Mouse (Mus musculus) liver, embryonic 15.5 days (tissue): ENCODE results near the gene Zfp784. TPM values are rescaled to one million over a fixed set of nuclear protein-coding genes. Genes with fewer than 3 reads are reported as not detected.

Experiments
- ATAC-seq: fragments of 200-750 bp; cut with Nextera tagmentation; 2 replicates; pipeline ENCODE4 v1.8.0; 2017; ENCODE audit warnings: moderate number of reproducible peaks, mild to moderate bottlenecking, moderate library complexity; ENCODE audit not compliant: insufficient read depth
- H3K27ac ChIP-seq: fragments of 300-500 bp; sonication (generic); replicated peaks from 2 replicates; pipeline ENCODE4 v1.5.1; 2015; ENCODE audit warnings: mild to moderate bottlenecking, inconsistent platforms
- H3K27me3 ChIP-seq: fragments of 300-500 bp; sonication (generic); 2 replicates; pipeline ENCODE4 v1.6.1; 2015; ENCODE audit warnings: mild to moderate bottlenecking, inconsistent platforms
- H3K36me3 ChIP-seq: fragments of 300-500 bp; sonication (generic); replicated peaks from 2 replicates; pipeline ENCODE4 v1.6.1; 2015; ENCODE audit warnings: moderate library complexity, mild to moderate bottlenecking, inconsistent platforms
- H3K4me1 ChIP-seq: fragments of 300-500 bp; sonication (generic); replicated peaks from 2 replicates; pipeline ENCODE4 v1.6.1; 2015; ENCODE audit warnings: inconsistent platforms
- H3K4me2 ChIP-seq: fragments of 300-500 bp; sonication (generic); 2 replicates; pipeline ENCODE4 v1.6.1; 2015; ENCODE audit warnings: moderate library complexity, mild to moderate bottlenecking, inconsistent platforms
- H3K4me3 ChIP-seq: fragments of 300-500 bp; sonication (generic); replicated peaks from 2 replicates; pipeline ENCODE4 v1.5.1; 2015; ENCODE audit warnings: mild to moderate bottlenecking, inconsistent platforms
- H3K9ac ChIP-seq: fragments of 300-500 bp; sonication (generic); 2 replicates; pipeline ENCODE4 v1.6.1; 2015; ENCODE audit warnings: moderate library complexity, mild to moderate bottlenecking, inconsistent platforms
- H3K9me3 ChIP-seq: fragments of 300-500 bp; sonication (generic); replicated peaks from 2 replicates; pipeline ENCODE4 v1.6.1; 2016; ENCODE audit warnings: inconsistent platforms
- WGBS: fragments of 180-500 bp; shearing (Covaris S2); methylation state at CpG from one replicate; pipeline ENCODE4 v1.1.7; 2015; ENCODE audit warnings: mixed read lengths; ENCODE audit not compliant: insufficient replicate concordance; 5-methylcytosine and 5-hydroxymethylcytosine counted together
- polyA plus RNA-seq: library from polyadenylated mRNA; unstranded; fragments of >200 nt; fragmentation: Nextera tagmentation; extraction: Ambion mirVana; gene quantifications from 2 replicates; pipeline ENCODE4 v1.2.1, GENCODE M21; 2015

Zfp784 gene
- polyA plus RNA-seq, 1 experiment from 2014 or later, result 1.2 TPM

- Histone ChIP-seq H3K4me2 (no peak overlapping the region), H3K9me3 (no peaks in the 10 kb centered on the region), H3K4me1 (peaks cover 27% of the 10 kb centered on the region), H3K4me3 (no peak overlapping the region), H3K27ac (no peak overlapping the region), H3K27me3 (peaks cover 69% of the 10 kb centered on the region), H3K9ac (no peak overlapping the region), H3K36me3 (no peaks in the 10 kb centered on the region)
- 27% methylated on average over 11 of the region's 11 CpGs for WGBS
- ATAC-seq, result no peak
Observed at GRCm38 (mm10) chr7:5057804-5058203, 19.6 kb upstream of the Zfp784 start.

GRCm38 (mm10) chr7:5057381-5057780 is 19.1 kb upstream of the Zfp784 start:
- ATAC-seq, result no peak
- no peak overlapping the region for H3K27ac ChIP-seq
- H3K4me2 ChIP-seq, result no peak overlapping the region
- no peak overlapping the region for H3K4me3 ChIP-seq
- no peaks in the 10 kb centered on the region for H3K36me3 ChIP-seq
- H3K27me3 ChIP-seq, result peaks cover 73% of the 10 kb centered on the region
- no peak overlapping the region for H3K9ac ChIP-seq
- H3K9me3 ChIP-seq, result no peaks in the 10 kb centered on the region
- peaks cover 31% of the 10 kb centered on the region for H3K4me1 ChIP-seq
- 32% methylated on average over 8 of the region's 8 CpGs for WGBS

- Histone ChIP-seq H3K4me2 (peak overlapping the region; percentile 52), H3K4me1 (peaks cover 33% of the 10 kb centered on the region), H3K9me3 (no peaks in the 10 kb centered on the region), H3K36me3 (no peaks in the 10 kb centered on the region), H3K9ac (no peak overlapping the region), H3K27me3 (peaks cover 80% of the 10 kb centered on the region), H3K4me3 (peak overlapping the region; percentile 16; the same call in 1 of the 2 replicates), H3K27ac (no peak overlapping the region)
- 4% methylated on average over 55 of the region's 55 CpGs for WGBS
- ATAC-seq, result no peak
Observed at GRCm38 (mm10) chr7:5056651-5057263, 18.5 kb upstream of the Zfp784 start.

GRCm38 (mm10) chr7:5053456-5054179 is 15.4 kb upstream of the Zfp784 start:
- no peaks in the 10 kb centered on the region for H3K9me3 ChIP-seq
- H3K4me3 ChIP-seq, result peak overlapping the region; percentile 44
- H3K9ac ChIP-seq, result no peak overlapping the region
- no peaks in the 10 kb centered on the region for H3K36me3 ChIP-seq
- no peak overlapping the region for H3K27ac ChIP-seq
- H3K4me1 ChIP-seq, result peaks cover 27% of the 10 kb centered on the region
- ATAC-seq, result no peak
- H3K4me2 ChIP-seq, result peak overlapping the region; percentile 47
- H3K27me3 ChIP-seq, result peaks cover 100% of the 10 kb centered on the region
- 9% methylated on average over 32 of the region's 32 CpGs for WGBS

- Histone ChIP-seq H3K4me1 (peaks cover 27% of the 10 kb centered on the region), H3K9me3 (no peaks in the 10 kb centered on the region), H3K4me3 (peak overlapping the region; percentile 14; the same call in 1 of the 2 replicates), H3K4me2 (peak overlapping the region; percentile 36), H3K36me3 (no peaks in the 10 kb centered on the region), H3K27ac (no peak overlapping the region), H3K27me3 (peaks cover 98% of the 10 kb centered on the region), H3K9ac (no peak overlapping the region)
- ATAC-seq, result no peak
- WGBS, result 5% methylated on average over 45 of the region's 45 CpGs
Observed at GRCm38 (mm10) chr7:5052931-5053343, 14.7 kb upstream of the Zfp784 start.

GRCm38 (mm10) chr7:5052438-5052837 is 14.2 kb upstream of the Zfp784 start:
- Histone ChIP-seq H3K9ac (no peak overlapping the region), H3K27me3 (peaks cover 93% of the 10 kb centered on the region), H3K4me2 (0 out of 2 replicates have a peak overlapping the region, but pooled peaks have one; percentile 36), H3K4me3 (peak overlapping the region; percentile 61; the same call in 1 of the 2 replicates), H3K36me3 (no peaks in the 10 kb centered on the region), H3K9me3 (no peaks in the 10 kb centered on the region), H3K4me1 (peaks cover 27% of the 10 kb centered on the region), H3K27ac (no peak overlapping the region)
- no peak for ATAC-seq
- 4% methylated on average over 12 of the region's 12 CpGs for WGBS

GRCm38 (mm10) chr7:5051193-5052192 is 13.2 kb upstream of the Zfp784 start, which contains the start of gene Zfp580:
Zfp580 (plus strand) TSS chr7:5051538.
- Histone ChIP-seq H3K4me2 (peak within 1 kb of the TSS; percentile 72), H3K4me3 (peak within 1 kb of the TSS; percentile 61), H3K9ac (peak within 1 kb of the TSS; percentile 50), H3K9me3 (no peaks in the 10 kb centered on the region), H3K27me3 (peaks cover 84% of the 10 kb centered on the region), H3K36me3 (no peaks in the 10 kb centered on the region), H3K27ac (no peak within 1 kb of the TSS), H3K4me1 (peaks cover 22% of the 10 kb centered on the region)
- ATAC-seq, result peak; percentile 61
- 1% methylated on average over 65 of the region's 65 CpGs for WGBS

GRCm38 (mm10) chr7:5047313-5047712 is 9.1 kb upstream of the Zfp784 start:
- 6% methylated on average over 2 of the region's 2 CpGs for WGBS
- H3K27me3 ChIP-seq, result peaks cover 42% of the 10 kb centered on the region
- H3K9me3 ChIP-seq, result no peaks in the 10 kb centered on the region
- no peak overlapping the region for H3K4me3 ChIP-seq
- no peak overlapping the region for H3K27ac ChIP-seq
- ATAC-seq, result no peak
- no peak overlapping the region for H3K9ac ChIP-seq
- no peaks in the 10 kb centered on the region for H3K36me3 ChIP-seq
- peaks cover 12% of the 10 kb centered on the region; the same call in 1 of the 2 replicates for H3K4me1 ChIP-seq
- no peak overlapping the region for H3K4me2 ChIP-seq

GRCm38 (mm10) chr7:5046112-5046511 is 7.9 kb upstream of the Zfp784 start:
- H3K27me3 ChIP-seq, result peaks cover 30% of the 10 kb centered on the region
- WGBS, result 64% methylated on average over 2 of the region's 2 CpGs
- no peak overlapping the region for H3K4me2 ChIP-seq
- no peak for ATAC-seq
- H3K36me3 ChIP-seq, result no peaks in the 10 kb centered on the region
- H3K4me1 ChIP-seq, result peaks cover 5% of the 10 kb centered on the region; the same call in 1 of the 2 replicates
- H3K9me3 ChIP-seq, result no peaks in the 10 kb centered on the region
- no peak overlapping the region for H3K9ac ChIP-seq
- H3K27ac ChIP-seq, result no peak overlapping the region
- H3K4me3 ChIP-seq, result no peak overlapping the region

- Histone ChIP-seq H3K4me2 (no peak overlapping the region), H3K27ac (no peak overlapping the region), H3K27me3 (peaks cover 19% of the 10 kb centered on the region), H3K4me1 (no peaks in the 10 kb centered on the region; the same call in 1 of the 2 replicates), H3K9me3 (no peaks in the 10 kb centered on the region), H3K4me3 (no peak overlapping the region), H3K9ac (no peak overlapping the region), H3K36me3 (no peaks in the 10 kb centered on the region)
- ATAC-seq, result no peak
- 24% methylated on average over 2 of the region's 2 CpGs for whole genome bisulfite sequencing
Observed at GRCm38 (mm10) chr7:5044981-5045380, 6.7 kb upstream of the Zfp784 start.
